Mouse (Mus musculus): ENCODE data around the gene Prdm8.

DNA sequence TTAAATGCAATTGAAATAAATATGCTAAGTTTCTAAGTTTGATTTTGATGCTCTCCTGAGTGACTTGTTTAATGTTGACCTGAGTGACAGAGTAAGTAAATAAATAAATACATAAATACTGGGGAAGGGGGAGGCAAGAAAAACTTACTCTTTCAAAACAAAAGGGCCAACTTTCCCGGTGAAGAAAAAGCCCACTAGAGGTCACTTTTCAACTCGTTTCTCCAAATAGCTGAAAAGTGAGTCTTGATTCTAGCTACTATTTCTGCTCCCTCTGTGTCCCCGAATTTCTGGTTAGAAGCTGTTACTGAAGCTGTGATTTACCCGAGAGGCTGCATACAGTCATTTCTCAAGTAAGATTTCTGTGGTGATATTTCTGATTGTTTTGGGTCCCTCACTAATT, 45.5 kb downstream of the Prdm8 start:
- no peak for TF ChIP-seq CTCF (IDR thresholded peaks at IDR 0.05; ENCODE audit: low read depth, low read length)
- TF ChIP-seq POLR2A (IDR thresholded peaks at IDR 0.05; ENCODE audit: insufficient read depth, low read length) = no peak
- no peak for TF ChIP-seq EP300 (IDR thresholded peaks at IDR 0.05; ENCODE audit: insufficient read depth, low read depth, low read length)

Data from ES-Bruce4 (cell line).